Mouse (Mus musculus): ENCODE results near the gene Anp32a.

- TF ChIP-seq ZC3H11A (IDR thresholded peaks at IDR 0.05; ENCODE audit: borderline replicate concordance, low read depth, low read length): no peak
- TF ChIP-seq HCFC1 (IDR thresholded peaks at IDR 0.05; ENCODE audit: borderline replicate concordance, insufficient read depth, low read length): no peak
- TF ChIP-seq CHD2 (IDR thresholded peaks at IDR 0.05; ENCODE audit: low read depth, low read length): no peak
- TF ChIP-seq MAFK (IDR thresholded peaks at IDR 0.05; ENCODE audit: insufficient read depth, low read depth, low read length): no peak
- no peak for TF ChIP-seq ZNF384 (IDR thresholded peaks at IDR 0.05; ENCODE audit: low read depth, low read length)
These were observed 5.7 kb upstream of the Anp32a start for GRCm38 (mm10) chr9:62335396-62335795.

All from ES-E14 (cell line).